ENCODE assay signal across 8 mouse cellular contexts in the genomic region with DNA sequence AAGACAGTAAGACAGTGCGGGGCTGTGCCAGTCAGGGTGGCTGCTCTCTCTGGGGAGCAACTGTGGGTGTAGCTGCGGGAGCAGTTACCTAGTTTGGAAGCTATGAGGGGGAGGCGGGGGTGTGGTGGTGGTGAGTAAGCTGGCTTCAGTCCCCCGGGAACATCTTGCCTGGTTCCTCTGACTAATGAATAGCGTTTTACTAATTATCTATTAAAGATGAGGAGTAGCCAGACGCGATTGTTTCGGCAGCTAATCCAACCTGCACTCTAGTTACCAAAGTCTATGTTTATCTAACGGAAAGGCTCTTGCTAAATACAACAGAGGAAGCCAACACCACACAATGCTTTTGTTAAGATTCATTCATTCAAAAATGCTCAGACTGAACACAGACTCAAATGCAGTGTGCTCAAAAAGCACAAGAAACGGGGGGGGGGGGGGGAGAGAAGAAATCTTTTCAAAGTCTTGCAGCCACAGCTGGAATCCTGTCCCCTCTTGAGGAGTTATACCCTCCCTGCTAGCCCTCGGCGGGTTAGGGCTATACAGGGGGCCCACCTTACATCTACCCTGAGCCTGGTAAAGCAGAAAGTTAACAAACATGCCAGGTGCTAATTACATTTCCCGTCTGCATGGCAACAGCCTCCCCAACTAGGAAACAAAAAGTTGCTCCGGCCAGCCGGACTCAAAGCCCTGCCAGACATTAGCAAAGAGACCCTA. TPM values are rescaled to one million over a fixed set of nuclear protein-coding genes. Genes with fewer than 3 reads are reported as not detected.
A peak's percentile ranks its signal among the peaks of the same experiment; 100 is the strongest.
DNase-seq lines count a peak whose midpoint lies in the region; ATAC-seq and TF ChIP-seq lines count a peak whose summit lies in the region.

No protein-coding gene starts in this region.

- H3K79me3 ChIP-seq in C2C12 (ENCODE audit: low read depth), result no peaks in the 10 kb centered on the region

- no peaks in the 10 kb centered on the region for H3K4me1 ChIP-seq in kidney, adult 2 months (ENCODE audit: control insufficient read depth, insufficient read depth, low read length)
- H3K4me1 ChIP-seq in brown adipose tissue, adult 24 weeks (ENCODE audit: control insufficient read depth, insufficient read depth, insufficient read length, low read length), result no peaks in the 10 kb centered on the region; the same call in 1 of the 2 replicates
- peaks cover 9% of the 10 kb centered on the region for H3K4me1 ChIP-seq in intestine, embryonic 14.5 days (replicated peaks; ENCODE audit: control insufficient read depth, insufficient read depth, low read length)
- H3K4me1 ChIP-seq in midbrain, embryonic 13.5 days (replicated peaks), result peaks cover 18% of the 10 kb centered on the region

- no peaks in the 10 kb centered on the region for H3K27me3 ChIP-seq in kidney, adult 2 months (replicated peaks; ENCODE audit: control insufficient read depth, insufficient read depth, low read length)
- H3K27me3 ChIP-seq in C2C12 (ENCODE audit: control insufficient read depth, insufficient read depth, insufficient read length), result no peaks in the 10 kb centered on the region
- H3K27me3 ChIP-seq in intestine, embryonic 14.5 days (replicated peaks; ENCODE audit: control insufficient read depth, insufficient read depth, low read length), result no peaks in the 10 kb centered on the region
- peaks cover 4% of the 10 kb centered on the region; the same call in 1 of the 2 replicates for H3K27me3 ChIP-seq in midbrain, embryonic 13.5 days

- H3K4me3 ChIP-seq in kidney, adult 2 months (ENCODE audit: insufficient read depth, low read depth, low read length), result peak overlapping the region; percentile 95
- peak overlapping the region; percentile 51 for H3K4me3 ChIP-seq in C2C12 (ENCODE audit: insufficient read depth, poor library complexity, severe bottlenecking)
- peak overlapping the region; percentile 85 for H3K4me3 ChIP-seq in brown adipose tissue, adult 24 weeks (ENCODE audit: insufficient read depth, low read depth, low read length)
- peak overlapping the region; percentile 64 for H3K4me3 ChIP-seq in intestine, embryonic 14.5 days (ENCODE audit: low read depth, low read length)
- peak overlapping the region; percentile 91 for H3K4me3 ChIP-seq in midbrain, embryonic 13.5 days (replicated peaks)

- no peak for TF ChIP-seq POLR2A in kidney, adult 2 months (IDR thresholded peaks at IDR 0.05; ENCODE audit: low read depth, low read length)

- peak overlapping the region; percentile 83 for H3ac ChIP-seq in C2C12 (ENCODE audit: control insufficient read depth, insufficient read length, low read depth)

- TF ChIP-seq CTCF in kidney, adult 2 months (conservative IDR thresholded peaks at IDR 0.05; ENCODE audit: insufficient read depth, insufficient read length, low read depth, low read length), result no peak
- TF ChIP-seq CTCF in C2C12 (IDR thresholded peaks at IDR 0.05; ENCODE audit: control insufficient read depth, insufficient read depth, insufficient read length), result no peak

- no peaks in the 10 kb centered on the region for H3K36me3 ChIP-seq in kidney, adult 2 months (ENCODE audit: control insufficient read depth, insufficient read depth, low read length)
- H3K36me3 ChIP-seq in C2C12 (ENCODE audit: control insufficient read depth, insufficient read depth), result peaks cover 9% of the 10 kb centered on the region
- H3K36me3 ChIP-seq in intestine, embryonic 14.5 days (ENCODE audit: control insufficient read depth, insufficient read depth, low read length), result peaks cover 16% of the 10 kb centered on the region
- peaks cover 20% of the 10 kb centered on the region for H3K36me3 ChIP-seq in midbrain, embryonic 13.5 days

- peak overlapping the region; percentile 97 for H3K4me2 ChIP-seq in intestine, embryonic 14.5 days (ENCODE audit: low read length)
- H3K4me2 ChIP-seq in midbrain, embryonic 13.5 days (replicated peaks), result peak overlapping the region; percentile 98

- no peak overlapping the region for H3K27ac ChIP-seq in kidney, adult 2 months (ENCODE audit: insufficient read depth, low read depth, low read length)
- H3K27ac ChIP-seq in brown adipose tissue, adult 24 weeks (replicated peaks; ENCODE audit: low read depth, low read length), result no peak overlapping the region
- H3K27ac ChIP-seq in intestine, embryonic 14.5 days (ENCODE audit: low read depth), result no peak overlapping the region
- no peak overlapping the region for H3K27ac ChIP-seq in midbrain, embryonic 13.5 days

- no peak for DNase-seq in kidney, adult 2 months
- no peak for DNase-seq in kidney, adult 18-20 months
- no peak for DNase-seq in intestine, embryonic 14.5 days (ENCODE audit: low spot score)
- no peak for DNase-seq in adipocyte (ENCODE audit: low spot score)

- peak; percentile 43; the same call in 1 of the 2 replicates for ATAC-seq in intestine, embryonic 14.5 days (replicated peaks; ENCODE audit: low FRiP score, low TSS enrichment, low read depth)
- peak; percentile 29 for ATAC-seq in midbrain, embryonic 13.5 days
- no peak for ATAC-seq in activated CD4-positive, CD25-positive, alpha-beta regulatory T cell, adult 4 months

- 8% methylated on average over 15 of the region's 15 CpGs for WGBS in kidney, adult 2 months
- WGBS in intestine, embryonic 14.5 days, result 7% methylated on average over 15 of the region's 15 CpGs
- 3% methylated on average over 15 of the region's 15 CpGs for WGBS in midbrain, embryonic 13.5 days

- peak overlapping the region; percentile 53 for H3K9ac ChIP-seq in intestine, embryonic 14.5 days (ENCODE audit: low read length)
- peak overlapping the region; percentile 83 for H3K9ac ChIP-seq in midbrain, embryonic 13.5 days (replicated peaks)

- H3K79me2 ChIP-seq in C2C12 (ENCODE audit: control insufficient read depth, insufficient read depth), result no peaks in the 10 kb centered on the region

- H3K9me3 ChIP-seq in intestine, embryonic 14.5 days (ENCODE audit: control insufficient read depth, low read length), result no peaks in the 10 kb centered on the region
- no peaks in the 10 kb centered on the region for H3K9me3 ChIP-seq in midbrain, embryonic 13.5 days

TF ChIP-seq in C2C12, 6 proteins besides CTCF, POLR2A, EP300 and RAD21:
- TF ChIP-seq FOSL1 (IDR thresholded peaks at IDR 0.05; ENCODE audit: insufficient read depth, low read length, poor library complexity, severe bottlenecking) (no peak), MAX (IDR thresholded peaks at IDR 0.05) (no peak), MYOD1 (IDR thresholded peaks at IDR 0.05; ENCODE audit: control insufficient read depth, insufficient read length, low read depth) (no peak), USF1 (IDR thresholded peaks at IDR 0.05; ENCODE audit: low read depth) (no peak), MYOG (IDR thresholded peaks at IDR 0.05; ENCODE audit: control insufficient read depth, extremely low read depth, insufficient read length) (no peak), CEBPB (IDR thresholded peaks at IDR 0.05; ENCODE audit: low read depth) (no peak)

RNA-seq across cellular contexts. Expression of a gene that starts 0.8 kb away (rescaled TPM):
- 5.8 and 6.7 TPM in 2 replicates for polyA plus RNA-seq in kidney, adult 2 months (2012; rRNA removed)
- polyA plus RNA-seq in C2C12 (2012; fragmentation: generic; extraction: Trizol), result 8.2 TPM
- 0.75 and 1.5 TPM in 2 replicates for polyA plus RNA-seq in brown adipose tissue, adult 24 weeks (2012; ENCODE audit: insufficient read depth, insufficient read length, missing spikeins)
- 22.2 and 28.1 TPM in 2 replicates for polyA plus RNA-seq in intestine, embryonic 14.5 days (2014; fragmentation: Nextera tagmentation; extraction: Ambion mirVana)
- polyA plus RNA-seq in midbrain, embryonic 13.5 days (2015; fragmentation: Nextera tagmentation; extraction: Ambion mirVana), result 37.2 and 42.7 TPM in 2 replicates
- polyA plus RNA-seq in activated CD4-positive, CD25-positive, alpha-beta regulatory T cell, adult 4 months (2017; shearing (Covaris generic)), result 10 to 100 TPM; 28.4 to 37.8 TPM

RNA-seq across cellular contexts. Expression of a gene that starts 49.3 kb away (rescaled TPM):
- polyA plus RNA-seq in kidney, adult 2 months (2012; rRNA removed), result 6.4 and 7.0 TPM in 2 replicates
- 7.9 TPM for polyA plus RNA-seq in C2C12 (2012; fragmentation: generic; extraction: Trizol)
- polyA plus RNA-seq in brown adipose tissue, adult 24 weeks (2012; ENCODE audit: insufficient read depth, insufficient read length, missing spikeins), result 3.8 TPM in 2 replicates
- 15.8 and 16.5 TPM in 2 replicates for polyA plus RNA-seq in intestine, embryonic 14.5 days (2014; fragmentation: Nextera tagmentation; extraction: Ambion mirVana)
- 15.2 and 18.3 TPM in 2 replicates for polyA plus RNA-seq in midbrain, embryonic 13.5 days (2015; fragmentation: Nextera tagmentation; extraction: Ambion mirVana)
- polyA plus RNA-seq in activated CD4-positive, CD25-positive, alpha-beta regulatory T cell, adult 4 months (2017; shearing (Covaris generic)), result 1 to 10 TPM; 4.6 to 6.8 TPM
